Mouse (Mus musculus) embryonic facial prominence, embryonic 10.5 days (tissue): ENCODE data around the gene Abcb10. TPM values are rescaled to one million over a fixed set of nuclear protein-coding genes. Genes with fewer than 3 reads are reported as not detected.
A peak's percentile ranks its signal among the peaks of the same experiment; 100 is the strongest.

ENCODE experiments used
- DNase-seq: peaks from one replicate; pipeline ENCODE4 v3.0.0-alpha.2; 2017; ENCODE audit warnings: low spot score
- H3K27ac ChIP-seq: fragments of 300-500 bp; sonication (generic); replicated peaks from 2 replicates; pipeline ENCODE4 v1.5.1; 2016; ENCODE audit warnings: mild to moderate bottlenecking
- H3K27me3 ChIP-seq: fragments of 300-500 bp; sonication (generic); replicated peaks from 2 replicates; pipeline ENCODE4 v1.6.1; 2016; ENCODE audit warnings: low read depth, mild to moderate bottlenecking; ENCODE audit not compliant: poor library complexity, severe bottlenecking
- H3K36me3 ChIP-seq: fragments of 300-500 bp; sonication (generic); replicated peaks from 2 replicates; pipeline ENCODE4 v1.6.1; 2016; ENCODE audit warnings: mild to moderate bottlenecking, moderate library complexity
- H3K4me1 ChIP-seq: fragments of 300-500 bp; sonication (generic); 2 replicates; pipeline ENCODE4 v1.6.1; 2016
- H3K4me3 ChIP-seq: fragments of 300-500 bp; sonication (generic); 2 replicates; pipeline ENCODE4 v1.5.1; 2016; ENCODE audit warnings: mild to moderate bottlenecking, moderate library complexity
- H3K9me3 ChIP-seq: fragments of 300-500 bp; sonication (generic); 2 replicates; pipeline ENCODE4 v1.6.1; 2016; ENCODE audit warnings: mild to moderate bottlenecking
- WGBS: fragments of 180-500 bp; shearing (Covaris S2); methylation state at CpG from one replicate; pipeline ENCODE4 v1.1.7; 2016; 5-methylcytosine and 5-hydroxymethylcytosine counted together
- polyA plus RNA-seq: library from polyadenylated mRNA; unstranded; fragments of >200 nt; fragmentation: Nextera tagmentation; extraction: Ambion mirVana; gene quantifications from 2 replicates; pipeline ENCODE4 v1.2.1, GENCODE M21; 2016

Abcb10 gene
- polyA plus RNA-seq, 1 experiment from 2014 or later, result 19.2 TPM

- H3K9me3 ChIP-seq, result no peaks in the 10 kb centered on the region
- peaks cover 99% of the 10 kb centered on the region for H3K36me3 ChIP-seq
- no peak for DNase-seq
- WGBS, result 94% methylated on average over 10 of the region's 10 CpGs
- H3K27ac ChIP-seq, result no peak overlapping the region
- H3K4me3 ChIP-seq, result no peak overlapping the region
- no peaks in the 10 kb centered on the region for H3K4me1 ChIP-seq
- no peaks in the 10 kb centered on the region for H3K27me3 ChIP-seq
Observed at GRCm38 (mm10) chr8:124002546-124003108, 19.7 kb upstream of the Abcb10 start.

- Histone ChIP-seq H3K4me3 (no peak overlapping the region), H3K4me1 (no peaks in the 10 kb centered on the region), H3K36me3 (peaks cover 96% of the 10 kb centered on the region), H3K27ac (no peak overlapping the region), H3K27me3 (no peaks in the 10 kb centered on the region), H3K9me3 (no peaks in the 10 kb centered on the region)
- DNase-seq, result no peak
- 90% methylated on average over 2 of the region's 2 CpGs for WGBS
Observed at GRCm38 (mm10) chr8:123999568-123999967, 16.6 kb upstream of the Abcb10 start.

GRCm38 (mm10) chr8:123993997-123994396, 11.1 kb upstream of the Abcb10 start:
- Histone ChIP-seq H3K4me1 (no peaks in the 10 kb centered on the region), H3K9me3 (no peaks in the 10 kb centered on the region), H3K4me3 (no peak overlapping the region), H3K36me3 (peaks cover 55% of the 10 kb centered on the region), H3K27me3 (no peaks in the 10 kb centered on the region), H3K27ac (no peak overlapping the region)
- DNase-seq, result no peak
- 85% methylated on average over 3 of the region's 3 CpGs for WGBS

GRCm38 (mm10) chr8:123993597-123993996, 10.7 kb upstream of the Abcb10 start:
- 85% methylated on average over 5 of the region's 5 CpGs for WGBS
- peaks cover 51% of the 10 kb centered on the region for H3K36me3 ChIP-seq

GRCm38 (mm10) chr8:123992587-123992986, 9.7 kb upstream of the Abcb10 start:
- Histone ChIP-seq H3K27ac (no peak overlapping the region), H3K4me3 (no peak overlapping the region), H3K36me3 (peaks cover 41% of the 10 kb centered on the region), H3K9me3 (no peaks in the 10 kb centered on the region), H3K27me3 (no peaks in the 10 kb centered on the region), H3K4me1 (no peaks in the 10 kb centered on the region)
- no peak for DNase-seq
- 88% methylated on average over 8 of the region's 8 CpGs for WGBS

More at GRCm38 (mm10) chr8:123993597-123993996, 10.7 kb upstream of the Abcb10 start:
- Histone ChIP-seq H3K27ac (no peak overlapping the region), H3K4me3 (no peak overlapping the region), H3K4me1 (no peaks in the 10 kb centered on the region), H3K9me3 (no peaks in the 10 kb centered on the region), H3K27me3 (no peaks in the 10 kb centered on the region)
- no peak for DNase-seq

- DNase-seq, result no peak
- WGBS, result 88% methylated on average over 13 of the region's 13 CpGs
- H3K4me3 ChIP-seq, result no peak overlapping the region
- H3K36me3 ChIP-seq, result peaks cover 23% of the 10 kb centered on the region
- no peaks in the 10 kb centered on the region for H3K4me1 ChIP-seq
- no peaks in the 10 kb centered on the region for H3K9me3 ChIP-seq
- H3K27ac ChIP-seq, result no peak overlapping the region
- H3K27me3 ChIP-seq, result no peaks in the 10 kb centered on the region
Observed at GRCm38 (mm10) chr8:123990277-123991049, 7.5 kb upstream of the Abcb10 start.

GRCm38 (mm10) chr8:123989128-123989527, 6.2 kb upstream of the Abcb10 start:
- H3K4me3 ChIP-seq, result no peak overlapping the region
- no peak for DNase-seq
- H3K4me1 ChIP-seq, result no peaks in the 10 kb centered on the region
- no peaks in the 10 kb centered on the region for H3K27me3 ChIP-seq
- H3K36me3 ChIP-seq, result peaks cover 10% of the 10 kb centered on the region
- no peak overlapping the region for H3K27ac ChIP-seq
- H3K9me3 ChIP-seq, result no peaks in the 10 kb centered on the region
- WGBS, result 79% methylated on average over 7 of the region's 7 CpGs

- Histone ChIP-seq H3K4me1 (no peaks in the 10 kb centered on the region; the same call in 1 of the 2 replicates), H3K9me3 (no peaks in the 10 kb centered on the region), H3K27me3 (no peaks in the 10 kb centered on the region), H3K4me3 (no peak overlapping the region), H3K27ac (no peak overlapping the region), H3K36me3 (peaks cover 5% of the 10 kb centered on the region)
- WGBS, result 69% methylated on average over 6 of the region's 6 CpGs
- no peak for DNase-seq
Observed at GRCm38 (mm10) chr8:123988605-123989038, 5.7 kb upstream of the Abcb10 start.

- peak overlapping the region; percentile 92 for H3K27ac ChIP-seq
- no peaks in the 10 kb centered on the region for H3K9me3 ChIP-seq
- H3K36me3 ChIP-seq, result no peaks in the 10 kb centered on the region
- DNase-seq, result peak; percentile 61
- peaks cover 18% of the 10 kb centered on the region for H3K27me3 ChIP-seq
- peak overlapping the region; percentile 88 for H3K4me3 ChIP-seq
- H3K4me1 ChIP-seq, result peaks cover 28% of the 10 kb centered on the region
- under 1% methylated on average over 48 of the region's 48 CpGs for WGBS
Observed at GRCm38 (mm10) chr8:123982291-123982793, 580 bp downstream of the Abcb10 start.

- Histone ChIP-seq H3K4me3 (peak overlapping the region; percentile 88), H3K27ac (no peak overlapping the region), H3K4me1 (peaks cover 28% of the 10 kb centered on the region), H3K9me3 (no peaks in the 10 kb centered on the region), H3K27me3 (peaks cover 18% of the 10 kb centered on the region), H3K36me3 (no peaks in the 10 kb centered on the region)
- WGBS, result 63% methylated on average over 4 of the region's 4 CpGs
- no peak for DNase-seq
Observed at GRCm38 (mm10) chr8:123981674-123982073, 1.2 kb downstream of the Abcb10 start.

- WGBS, result 61% methylated on average over 4 of the region's 4 CpGs
- Histone ChIP-seq H3K36me3 (0 out of 2 replicates have a peak, but pooled peaks cover under 1% of the 10 kb centered on the region), H3K4me1 (peaks cover 28% of the 10 kb centered on the region), H3K27me3 (peaks cover 18% of the 10 kb centered on the region), H3K9me3 (no peaks in the 10 kb centered on the region), H3K4me3 (0 out of 2 replicates have a peak overlapping the region, but pooled peaks have one; percentile 88), H3K27ac (no peak overlapping the region)
- no peak for DNase-seq
Observed at GRCm38 (mm10) chr8:123980239-123980638, 2.7 kb downstream of the Abcb10 start.

- no peak overlapping the region for H3K27ac ChIP-seq
- no peak overlapping the region; the same call in 1 of the 2 replicates for H3K4me3 ChIP-seq
- H3K4me1 ChIP-seq, result peaks cover 28% of the 10 kb centered on the region
- peaks cover 18% of the 10 kb centered on the region for H3K27me3 ChIP-seq
- no peaks in the 10 kb centered on the region for H3K9me3 ChIP-seq
- 0 out of 2 replicates have a peak, but pooled peaks cover 4% of the 10 kb centered on the region for H3K36me3 ChIP-seq
- WGBS, result 75% methylated on average over 8 of the region's 8 CpGs
- no peak for DNase-seq
Observed at GRCm38 (mm10) chr8:123978926-123979325, 4.0 kb downstream of the Abcb10 start.
